Mouse (Mus musculus) small intestine, adult 2 months (tissue): ENCODE data around the gene Cep290.

Experiments used
- CTCF ChIP-seq: fragments of 200-500 bp; IDR thresholded peaks from 2 replicates; pipeline ENCODE4 v1.5.1; 2012; ENCODE audit warnings: low read depth, mild to moderate bottlenecking, control low read depth, inconsistent platforms, low read length, moderate library complexity, mixed read lengths; ENCODE audit not compliant: insufficient replicate concordance, insufficient read length; ENCODE audit errors: extremely low read depth
- POLR2A ChIP-seq: fragments of 200-500 bp; IDR thresholded peaks from 2 replicates; pipeline ENCODE4 v1.6.1; 2012; ENCODE audit warnings: low read depth, mild to moderate bottlenecking, control low read depth, inconsistent platforms, low read length, moderate library complexity

- TF ChIP-seq CTCF (no peak), POLR2A (no peak)
These were observed 87.3 kb downstream of the Cep290 start for GRCm38 (mm10) chr10:100574505-100575149.
